Mouse (Mus musculus): ENCODE data around the gene Vegfa. TPM values are rescaled to one million over a fixed set of nuclear protein-coding genes. Genes with fewer than 3 reads are reported as not detected.

Gene Vegfa
- total RNA-seq, 2 experiments from 2014 or later, result 416 to 698 TPM

Other genes starting within 250 kb of the Vegfa start
- 100 to 1,000 TPM in 1 of 2 experiments, 10 to 100 TPM in 1; 99.5 to 100 TPM for gene Mrps18a, start 78.6 kb upstream of the Vegfa start, total RNA-seq (2021)
- 10 to 100 TPM in 1 of 2 experiments, 1 to 10 TPM in 1; 8.5 to 12.2 TPM for gene Rsph9, start 111.8 kb upstream of the Vegfa start, total RNA-seq (2021)
- gene Mad2l1bp, start 121.2 kb upstream of the Vegfa start, total RNA-seq (2021), result 10 to 100 TPM; 11.9 to 13.3 TPM
- 10 to 100 TPM; 75.8 to 79.5 TPM for gene Gtpbp2, start 128.7 kb upstream of the Vegfa start, total RNA-seq (2021)
- gene Polh, start 170.3 kb upstream of the Vegfa start, total RNA-seq (2021), result 10 to 100 TPM; 20.4 to 45.3 TPM
- 10 to 100 TPM; 45.7 to 85.4 TPM for gene Xpo5, start 170.4 kb upstream of the Vegfa start, total RNA-seq (2021)
- gene Polr1c, start 215.7 kb upstream of the Vegfa start, total RNA-seq (2021), result 100 to 1,000 TPM in 1 of 2 experiments, 10 to 100 TPM in 1; 68.6 to 122 TPM
- 100 to 1,000 TPM; 121 to 185 TPM for gene Yipf3, start 215.7 kb upstream of the Vegfa start, total RNA-seq (2021)
- 1 to 10 TPM; 6.0 to 7.9 TPM for gene Lrrc73, start 221.2 kb upstream of the Vegfa start, total RNA-seq (2021)

Measured in adrenal gland, adult 18-20 months (tissue).